Mouse (Mus musculus) effector memory CD4-positive, alpha-beta T cell, adult 7 months (primary cell): ENCODE data around the gene Limd2. TPM values are rescaled to one million over a fixed set of nuclear protein-coding genes. Genes with fewer than 3 reads are reported as not detected.

Experiments
- polyA plus RNA-seq: library from polyadenylated mRNA; unstranded; fragments of 100-300 nt; shearing (Covaris generic); gene quantifications from one replicate; pipeline ENCODE4 v1.2.1, GENCODE M21; 2017

Gene Limd2
- polyA plus RNA-seq, result 1,126 TPM

GRCm38 (mm10) chr11:106160841-106161721, at the start of gene Limd2, which contains the start of gene Gm10840:
Gene Limd2, minus strand, starts transcription at chr11:106160860.
Gene Gm10840, plus strand, starts transcription at chr11:106160850.

GRCm38 (mm10) chr11:106202123-106202465, 41.4 kb upstream of the Limd2 start, which contains the start of gene Strada:
Gene Strada, minus strand, starts transcription at chr11:106202168.

Other genes starting within 250 kb of the Limd2 start
- 2.3 TPM for gene Cyb561, start 207.5 kb downstream of the Limd2 start, polyA plus RNA-seq
- not detected for gene Ace, start 192.9 kb downstream of the Limd2 start, polyA plus RNA-seq
- not detected for gene Ace3, start 166.2 kb downstream of the Limd2 start, polyA plus RNA-seq
- gene Kcnh6, start 152.7 kb downstream of the Limd2 start, polyA plus RNA-seq, result not detected
- 77.0 TPM for gene Dcaf7, start 124.0 kb downstream of the Limd2 start, polyA plus RNA-seq
- gene Taco1, start 94.8 kb downstream of the Limd2 start, polyA plus RNA-seq, result 4.9 TPM
- 98.7 TPM for gene Map3k3, start 76.2 kb downstream of the Limd2 start, polyA plus RNA-seq
- not detected for gene Gm10840, start within 50 bp of the Limd2 start, polyA plus RNA-seq
- 29.8 TPM for gene Strada, start 41.3 kb upstream of the Limd2 start, polyA plus RNA-seq
- gene Ccdc47, start 55.5 kb upstream of the Limd2 start, polyA plus RNA-seq, result 51.3 TPM
- gene Ddx42, start 56.1 kb upstream of the Limd2 start, polyA plus RNA-seq, result 119 TPM
- gene Ftsj3, start 95.2 kb upstream of the Limd2 start, polyA plus RNA-seq, result 79.2 TPM
- 134 TPM for gene Psmc5, start 95.3 kb upstream of the Limd2 start, polyA plus RNA-seq
- gene Smarcd2, start 112.1 kb upstream of the Limd2 start, polyA plus RNA-seq, result 119 TPM
- gene Tcam1, start 115.8 kb upstream of the Limd2 start, polyA plus RNA-seq, result 0.35 TPM
- gene Gh, start 141.0 kb upstream of the Limd2 start, polyA plus RNA-seq, result not detected
- gene Cd79b, start 153.9 kb upstream of the Limd2 start, polyA plus RNA-seq, result 0.44 TPM
- 0.06 TPM for gene Scn4a, start 192.4 kb upstream of the Limd2 start, polyA plus RNA-seq
- not detected for gene Prr29, start 204.6 kb upstream of the Limd2 start, polyA plus RNA-seq
- gene Icam2, start 227.2 kb upstream of the Limd2 start, polyA plus RNA-seq, result 88.7 TPM